Mouse (Mus musculus) hindbrain, embryonic 11.5 days (tissue): ENCODE results near the gene Mef2c. TPM values are rescaled to one million over a fixed set of nuclear protein-coding genes. Genes with fewer than 3 reads are reported as not detected.

Experiments used
- ATAC-seq: fragments of 200-750 bp; cut with Nextera tagmentation; 2 replicates; pipeline ENCODE4 v1.8.0; 2017; ENCODE audit warnings: mild to moderate bottlenecking, moderate TSS enrichment, moderate library complexity; ENCODE audit not compliant: low FRiP score
- DNase-seq: peaks from one replicate; pipeline ENCODE4 v3.0.0-alpha.2; 2015; ENCODE audit warnings: low spot score
- H3K27ac ChIP-seq: fragments of 300-500 bp; sonication (generic); 2 replicates; pipeline ENCODE4 v1.5.1; 2014; ENCODE audit warnings: mild to moderate bottlenecking, low read depth, low read length
- H3K27me3 ChIP-seq: fragments of 300-500 bp; sonication (generic); 2 replicates; pipeline ENCODE4 v1.6.1; 2014; ENCODE audit warnings: mild to moderate bottlenecking, low read length, moderate library complexity, mixed read lengths; ENCODE audit not compliant: control insufficient read depth, insufficient read depth
- H3K36me3 ChIP-seq: fragments of 300-500 bp; sonication (generic); 2 replicates; pipeline ENCODE4 v1.6.1; 2014; ENCODE audit warnings: mild to moderate bottlenecking, low read length, moderate library complexity, mixed read lengths; ENCODE audit not compliant: control insufficient read depth, insufficient read depth
- H3K4me1 ChIP-seq: fragments of 300-500 bp; sonication (generic); replicated peaks from 2 replicates; pipeline ENCODE4 v1.6.1; 2014; ENCODE audit warnings: low read length, mixed read lengths; ENCODE audit not compliant: control insufficient read depth, insufficient read depth
- H3K4me2 ChIP-seq: fragments of 300-500 bp; sonication (generic); replicated peaks from 2 replicates; pipeline ENCODE4 v1.6.1; 2014; ENCODE audit warnings: mild to moderate bottlenecking, low read depth, low read length
- H3K4me3 ChIP-seq: fragments of 300-500 bp; sonication (generic); 2 replicates; pipeline ENCODE4 v1.5.1; 2014; ENCODE audit warnings: low read depth, low read length
- H3K9ac ChIP-seq: fragments of 300-500 bp; sonication (generic); 2 replicates; pipeline ENCODE4 v1.6.1; 2014; ENCODE audit warnings: low read depth, low read length
- H3K9me3 ChIP-seq: fragments of 300-500 bp; sonication (generic); 2 replicates; pipeline ENCODE4 v1.6.1; 2016; ENCODE audit warnings: low read length; ENCODE audit not compliant: control insufficient read depth
- WGBS: fragments of 180-500 bp; shearing (Covaris S2); extraction: QIAGEN DNeasy Blood & Tissue Kit; methylation state at CpG from one replicate; pipeline ENCODE4 v1.1.7; 2014; 5-methylcytosine and 5-hydroxymethylcytosine counted together
- polyA plus RNA-seq: library from polyadenylated mRNA; unstranded; fragments of >200 nt; fragmentation: Nextera tagmentation; extraction: Ambion mirVana; gene quantifications from 2 replicates; pipeline ENCODE4 v1.2.1, GENCODE M21; 2014

Gene Mef2c
- polyA plus RNA-seq, 1 experiment from 2014 or later = 18.7 TPM

DNA sequence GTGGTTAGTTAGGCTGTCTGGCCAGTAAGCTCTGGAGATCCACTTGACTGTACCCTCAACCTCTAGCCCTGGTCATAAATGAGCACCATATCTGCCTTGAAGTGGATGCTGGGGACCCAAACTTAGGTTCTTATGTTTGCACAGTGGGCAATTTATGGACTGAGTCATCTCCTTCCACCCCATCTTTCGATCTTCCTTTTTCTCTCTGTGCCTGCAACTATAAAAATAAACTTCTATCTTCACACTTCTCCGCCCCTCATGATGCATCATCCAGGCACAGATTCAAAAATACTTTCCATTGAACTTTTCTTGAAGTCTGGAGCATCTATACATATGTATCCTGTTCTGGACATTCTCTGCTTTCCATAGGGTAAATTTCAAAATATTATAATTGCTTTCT is 84.4 kb downstream of the Mef2c start:
- no peaks in the 10 kb centered on the region for H3K4me1 ChIP-seq
- WGBS = 76% methylated on average over 2 of the region's 2 CpGs
- no peak overlapping the region for H3K4me2 ChIP-seq
- H3K27me3 ChIP-seq = no peaks in the 10 kb centered on the region
- ATAC-seq (no peak), DNase-seq (no peak)
- H3K9me3 ChIP-seq = no peaks in the 10 kb centered on the region
- no peak overlapping the region for H3K4me3 ChIP-seq
- no peak overlapping the region for H3K9ac ChIP-seq
- no peaks in the 10 kb centered on the region for H3K36me3 ChIP-seq
- no peak overlapping the region for H3K27ac ChIP-seq

DNA sequence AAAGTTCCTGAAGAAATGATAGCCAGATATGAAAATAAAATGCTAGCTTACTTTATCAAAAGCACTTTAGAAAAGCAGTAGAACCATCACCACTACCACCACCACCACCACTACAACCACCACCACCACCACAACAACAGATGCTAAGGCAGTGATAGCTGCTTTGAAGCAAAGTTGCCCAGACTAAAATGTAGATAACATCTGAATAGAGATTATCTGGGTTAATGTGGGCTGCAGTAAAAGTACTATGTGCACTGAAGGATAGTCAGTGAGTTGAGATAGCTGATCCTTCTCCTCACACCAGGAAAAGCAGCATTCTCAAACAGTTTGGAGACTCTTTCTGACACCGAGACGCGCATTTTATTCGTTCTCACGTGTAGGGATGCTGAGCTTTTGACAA is 87.1 kb downstream of the Mef2c start:
- Histone ChIP-seq H3K36me3 (no peaks in the 10 kb centered on the region), H3K27me3 (no peaks in the 10 kb centered on the region), H3K9me3 (no peaks in the 10 kb centered on the region), H3K4me2 (no peak overlapping the region), H3K9ac (no peak overlapping the region), H3K4me1 (no peaks in the 10 kb centered on the region), H3K4me3 (no peak overlapping the region), H3K27ac (no peak overlapping the region)
- WGBS = 96% methylated on average over 5 of the region's 5 CpGs
- DNase-seq (no peak), ATAC-seq (no peak)

DNA sequence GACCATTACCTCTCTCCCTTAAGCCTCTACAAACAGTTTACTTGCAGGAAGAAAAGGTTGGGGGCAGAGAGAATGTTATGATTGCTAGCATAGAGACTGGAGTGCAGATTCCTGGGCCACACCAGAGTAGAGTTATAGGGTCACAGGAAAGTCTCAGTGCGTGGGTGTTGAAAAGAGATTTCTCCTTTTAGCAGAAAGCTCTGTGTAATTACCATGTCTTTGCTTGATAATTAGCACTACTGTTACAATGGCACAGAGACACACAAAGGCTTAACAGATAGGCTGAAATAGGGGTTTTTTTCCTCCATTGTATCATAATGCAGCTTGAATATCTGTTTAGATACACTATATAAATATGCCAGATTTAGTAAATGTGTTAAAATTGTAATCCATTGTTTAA is 91.6 kb downstream of the Mef2c start:
- Histone ChIP-seq H3K4me1 (no peaks in the 10 kb centered on the region), H3K9ac (no peak overlapping the region), H3K27me3 (no peaks in the 10 kb centered on the region), H3K9me3 (no peaks in the 10 kb centered on the region), H3K4me3 (no peak overlapping the region), H3K4me2 (no peak overlapping the region), H3K36me3 (no peaks in the 10 kb centered on the region), H3K27ac (no peak overlapping the region)
- WGBS = 61% methylated on average over 1 of the region's 1 CpGs
- ATAC-seq (no peak), DNase-seq (no peak)

DNA sequence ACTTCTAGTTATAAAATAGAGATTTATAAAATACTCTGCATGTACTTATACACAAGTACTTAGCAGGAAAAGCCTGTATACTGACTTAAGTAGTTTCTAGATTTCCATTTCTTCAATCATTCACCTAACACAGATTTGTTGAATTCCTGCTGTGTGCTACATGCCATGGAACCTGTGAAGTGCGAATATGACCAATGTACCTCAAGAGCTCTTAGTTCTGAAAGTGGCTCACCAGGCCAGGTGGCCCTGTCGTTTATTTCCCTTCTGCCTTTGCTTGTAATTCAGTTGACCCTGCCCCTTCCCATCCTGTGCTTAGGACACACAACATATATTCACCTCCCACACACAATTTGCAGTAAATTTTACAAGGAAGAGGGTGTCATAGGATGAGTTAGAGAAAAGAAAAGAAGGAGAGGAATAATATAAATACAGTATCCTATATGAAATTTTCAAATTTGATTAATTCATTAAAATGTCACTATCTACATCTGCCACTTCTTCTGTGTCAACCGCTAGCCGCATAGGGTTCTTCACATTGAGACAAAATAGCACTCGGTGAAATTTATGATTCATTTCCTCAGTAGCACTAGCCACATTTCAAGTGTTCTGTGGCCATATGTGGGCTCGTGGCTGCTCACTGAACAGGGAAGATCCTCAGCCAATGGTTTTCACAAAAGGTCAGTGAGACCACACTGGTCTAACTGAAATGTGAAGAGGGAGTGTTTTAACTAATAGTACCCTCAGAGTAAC is 93.3 kb downstream of the Mef2c start:
- no peaks in the 10 kb centered on the region for H3K36me3 ChIP-seq
- no peak overlapping the region for H3K4me2 ChIP-seq
- H3K4me3 ChIP-seq = no peak overlapping the region
- no peaks in the 10 kb centered on the region for H3K9me3 ChIP-seq
- no peaks in the 10 kb centered on the region for H3K4me1 ChIP-seq
- DNase-seq = no peak
- no peak for ATAC-seq
- H3K27me3 ChIP-seq = no peaks in the 10 kb centered on the region
- 88% methylated on average over 6 of the region's 6 CpGs for WGBS
- no peak overlapping the region for H3K9ac ChIP-seq
- no peak overlapping the region for H3K27ac ChIP-seq

DNA sequence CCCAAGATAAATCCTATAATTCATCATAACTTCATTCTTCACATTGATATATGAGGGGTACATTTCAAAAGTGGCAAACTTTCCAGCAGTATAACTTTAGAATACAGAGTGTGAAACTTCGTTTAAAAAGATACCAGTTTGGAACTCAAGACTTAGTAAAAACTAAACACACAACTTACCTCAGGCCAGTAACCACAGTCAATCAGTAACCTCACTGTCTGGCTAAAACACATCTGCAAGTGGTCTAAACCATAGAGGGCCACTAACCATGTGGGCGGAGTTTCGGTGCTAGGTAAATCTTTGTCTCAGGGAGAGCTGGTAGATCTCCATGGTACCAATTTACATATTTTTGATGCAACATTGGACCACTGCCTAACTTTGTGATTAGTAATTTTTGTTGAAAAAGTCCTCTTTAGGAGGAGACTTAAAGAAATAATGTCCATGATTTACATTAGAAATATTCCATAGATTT is 93.9 kb downstream of the Mef2c start:
- no peak for DNase-seq
- no peak for ATAC-seq
- Histone ChIP-seq H3K9me3 (no peaks in the 10 kb centered on the region), H3K36me3 (no peaks in the 10 kb centered on the region), H3K27ac (no peak overlapping the region), H3K27me3 (no peaks in the 10 kb centered on the region), H3K4me3 (no peak overlapping the region), H3K4me2 (no peak overlapping the region), H3K4me1 (no peaks in the 10 kb centered on the region), H3K9ac (no peak overlapping the region)
- 94% methylated on average over 3 of the region's 3 CpGs for WGBS

DNA sequence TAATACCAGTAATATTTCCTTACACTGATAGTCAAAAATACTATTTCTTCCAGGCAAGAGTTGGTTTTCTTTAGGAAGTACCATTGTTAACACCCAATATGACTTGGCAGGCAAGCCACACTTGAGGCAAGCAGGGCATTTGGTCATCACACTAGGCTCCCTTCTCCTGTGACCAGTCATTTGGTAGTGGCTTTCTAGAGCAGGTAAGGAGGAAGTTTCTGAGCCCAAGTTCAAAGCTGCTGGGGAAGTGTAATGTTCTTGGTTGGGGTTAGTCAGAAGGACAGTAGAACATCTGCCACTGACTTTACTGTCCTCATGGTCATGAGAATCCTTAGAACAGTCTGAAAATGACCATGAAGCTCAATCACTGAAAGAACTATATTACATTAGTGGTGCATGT is 96.5 kb downstream of the Mef2c start:
- Histone ChIP-seq H3K9ac (no peak overlapping the region), H3K27me3 (no peaks in the 10 kb centered on the region), H3K4me1 (no peaks in the 10 kb centered on the region), H3K36me3 (no peaks in the 10 kb centered on the region), H3K4me2 (no peak overlapping the region), H3K27ac (no peak overlapping the region), H3K9me3 (no peaks in the 10 kb centered on the region), H3K4me3 (no peak overlapping the region)
- DNase-seq (no peak), ATAC-seq (no peak)

DNA sequence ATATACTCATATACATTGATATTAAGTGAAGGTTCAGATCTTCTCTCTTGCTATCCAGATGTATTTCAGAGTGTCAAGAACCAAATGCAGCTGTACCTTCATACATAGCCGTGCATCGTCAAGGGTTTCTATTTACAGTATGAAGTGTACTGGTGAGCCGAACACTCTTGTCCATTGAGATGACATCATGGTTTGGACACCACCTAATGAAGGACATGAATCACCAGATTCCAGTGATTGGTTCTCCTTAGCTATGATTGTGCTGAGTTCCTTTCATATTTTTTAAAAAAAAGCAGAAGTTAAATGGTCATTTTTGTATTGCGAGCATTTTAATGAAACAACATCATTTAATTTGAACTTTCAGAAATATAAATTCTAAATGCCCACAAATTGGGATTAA is 97.9 kb downstream of the Mef2c start:
- H3K4me2 ChIP-seq = no peak overlapping the region
- DNase-seq (no peak), ATAC-seq (no peak)
- no peaks in the 10 kb centered on the region for H3K9me3 ChIP-seq
- H3K4me3 ChIP-seq = no peak overlapping the region
- H3K9ac ChIP-seq = no peak overlapping the region
- no peaks in the 10 kb centered on the region for H3K36me3 ChIP-seq
- H3K27ac ChIP-seq = no peak overlapping the region
- no peaks in the 10 kb centered on the region for H3K27me3 ChIP-seq
- H3K4me1 ChIP-seq = no peaks in the 10 kb centered on the region
- 93% methylated on average over 4 of the region's 4 CpGs for WGBS

DNA sequence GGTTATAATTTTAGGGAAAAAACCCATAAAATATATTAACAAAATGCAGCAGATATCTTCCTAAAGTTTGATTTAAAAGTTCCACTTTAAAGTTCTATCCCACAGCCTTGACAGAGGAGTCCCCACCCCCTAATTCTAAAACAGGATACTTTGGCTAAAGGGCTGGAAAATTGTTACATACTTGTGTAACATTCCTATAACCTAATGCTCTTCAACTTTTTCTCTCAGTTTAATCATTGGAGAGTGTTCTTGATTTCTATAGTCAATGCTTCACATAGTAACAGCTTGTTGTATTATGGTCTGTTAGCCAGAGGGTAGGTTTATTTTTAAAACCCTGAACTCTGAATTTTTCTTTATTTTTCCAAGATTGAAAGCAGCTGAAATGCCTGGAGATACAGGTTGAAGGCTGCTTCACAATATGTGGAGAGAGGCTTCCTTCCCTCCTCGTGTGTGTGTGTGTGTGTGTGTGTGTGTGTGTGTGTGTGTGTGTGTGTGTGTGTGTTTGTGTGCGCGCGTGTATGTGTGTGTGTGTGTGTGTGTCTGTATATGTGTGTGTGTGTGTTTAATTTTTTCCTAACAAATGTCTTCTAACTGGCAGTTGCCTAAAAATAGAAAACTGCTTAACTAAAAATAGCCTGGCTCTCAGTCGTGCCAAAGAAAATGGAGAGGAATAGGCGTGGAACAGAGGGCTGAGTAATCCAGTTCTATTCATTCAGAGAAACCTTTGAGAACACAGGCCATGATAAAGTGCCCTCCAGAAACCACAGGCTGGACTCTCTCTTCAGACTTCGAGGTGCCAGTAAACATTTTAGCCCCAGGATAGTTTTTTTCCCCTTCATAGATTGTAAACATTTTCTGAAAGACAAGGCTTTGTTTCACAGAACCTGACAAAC is 99.8 kb downstream of the Mef2c start:
- no peak overlapping the region for H3K4me2 ChIP-seq
- H3K36me3 ChIP-seq = no peaks in the 10 kb centered on the region
- ATAC-seq = no peak
- no peak for DNase-seq
- H3K4me1 ChIP-seq = no peaks in the 10 kb centered on the region
- H3K9ac ChIP-seq = no peak overlapping the region
- 47% methylated on average over 7 of the region's 7 CpGs for WGBS
- no peaks in the 10 kb centered on the region for H3K9me3 ChIP-seq
- H3K4me3 ChIP-seq = no peak overlapping the region
- H3K27me3 ChIP-seq = no peaks in the 10 kb centered on the region
- no peak overlapping the region for H3K27ac ChIP-seq

DNA sequence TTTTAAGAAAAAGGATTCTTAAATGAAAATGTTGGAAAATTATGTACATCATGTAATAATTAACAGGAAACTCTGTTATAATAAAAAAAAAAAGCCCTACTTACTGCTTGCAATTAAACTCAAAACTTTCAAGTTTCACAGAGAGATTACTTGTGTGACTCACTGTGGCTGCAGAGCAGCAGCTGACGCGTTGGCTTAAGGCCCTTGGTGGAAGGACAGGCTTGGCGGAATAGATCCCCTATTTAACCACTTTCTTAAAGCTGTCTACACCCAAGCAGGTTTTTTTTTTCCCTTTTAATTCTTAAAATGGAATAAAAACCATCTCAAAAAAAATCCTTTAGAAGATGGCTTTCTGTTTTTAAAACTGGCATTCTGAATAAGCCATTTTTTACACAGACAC is 100.5 kb downstream of the Mef2c start:
- Histone ChIP-seq H3K4me2 (no peak overlapping the region), H3K4me3 (no peak overlapping the region), H3K27ac (no peak overlapping the region), H3K4me1 (no peaks in the 10 kb centered on the region), H3K9ac (no peak overlapping the region), H3K36me3 (no peaks in the 10 kb centered on the region), H3K9me3 (no peaks in the 10 kb centered on the region), H3K27me3 (no peaks in the 10 kb centered on the region)
- DNase-seq (no peak), ATAC-seq (no peak)
- 61% methylated on average over 3 of the region's 3 CpGs for WGBS
